7 mouse cellular contexts compared by ENCODE assay signal in the genomic region with DNA sequence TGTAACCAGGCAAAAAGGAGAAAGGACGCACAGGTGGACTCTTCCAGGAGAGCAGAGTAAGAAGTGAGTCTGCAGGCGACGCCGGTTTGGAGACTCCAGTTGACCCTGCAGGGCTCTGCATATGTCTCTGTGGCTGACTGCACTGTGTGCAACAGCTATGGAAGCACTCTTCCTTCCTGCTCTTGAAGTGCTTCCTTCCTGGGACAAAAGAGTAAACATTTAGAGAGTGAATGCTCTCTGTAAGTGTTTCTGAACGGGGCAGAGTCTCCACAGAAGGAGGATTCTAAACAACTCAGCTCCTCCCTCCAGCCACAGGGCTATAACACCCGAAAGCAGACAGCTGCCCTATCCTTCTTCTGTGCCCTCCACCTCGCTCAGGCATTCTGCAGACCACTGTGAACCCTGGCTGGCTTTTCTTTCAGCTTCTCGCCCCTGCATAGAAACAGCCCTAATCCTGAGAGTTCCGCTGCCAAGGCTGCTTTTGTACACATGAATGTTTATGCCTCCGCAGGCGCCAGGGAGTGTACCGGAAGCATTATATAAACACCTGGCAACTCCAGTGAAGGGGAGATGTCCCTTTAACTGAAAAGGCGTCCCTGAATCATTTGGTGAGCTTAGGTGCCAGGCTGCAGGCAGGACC. TPM values are rescaled to one million over a fixed set of nuclear protein-coding genes. Genes with fewer than 3 reads are reported as not detected.
DNase-seq lines count a peak whose midpoint lies in the region; ATAC-seq and TF ChIP-seq lines count a peak whose summit lies in the region.

No protein-coding gene starts in this region.

- no peak overlapping the region for H3K4me3 ChIP-seq in neural tube, embryonic 11.5 days (ENCODE audit: low read depth, low read length)
- no peak overlapping the region for H3K4me3 ChIP-seq in intestine, embryonic 14.5 days (ENCODE audit: low read depth, low read length)
- no peak overlapping the region for H3K4me3 ChIP-seq in liver, embryonic 16.5 days (ENCODE audit: low read depth, low read length)
- H3K4me3 ChIP-seq in olfactory bulb, adult 2 months (ENCODE audit: insufficient read depth, low read depth, low read length): no peak overlapping the region

- WGBS in neural tube, embryonic 11.5 days: 41% methylated on average over 13 of the region's 13 CpGs
- 16% methylated on average over 13 of the region's 13 CpGs for WGBS in intestine, embryonic 14.5 days
- WGBS in liver, embryonic 16.5 days (ENCODE audit: insufficient replicate concordance): 40% methylated on average over 13 of the region's 13 CpGs
- 36% methylated on average over 13 of the region's 13 CpGs for WGBS in olfactory bulb, adult 2 months

- ATAC-seq in neural tube, embryonic 11.5 days (ENCODE audit: insufficient read depth, low FRiP score, low TSS enrichment): no peak
- no peak for ATAC-seq in intestine, embryonic 14.5 days (replicated peaks; ENCODE audit: low FRiP score, low TSS enrichment, low read depth)
- peak; percentile 35 for ATAC-seq in liver, embryonic 16.5 days (ENCODE audit: low read depth)

- no peaks in the 10 kb centered on the region; the same call in 1 of the 2 replicates for H3K4me1 ChIP-seq in neural tube, embryonic 11.5 days (ENCODE audit: control insufficient read depth, insufficient read depth, low read length)
- peaks cover 11% of the 10 kb centered on the region for H3K4me1 ChIP-seq in intestine, embryonic 14.5 days (replicated peaks; ENCODE audit: control insufficient read depth, insufficient read depth, low read length)
- peaks cover 9% of the 10 kb centered on the region for H3K4me1 ChIP-seq in liver, embryonic 16.5 days (ENCODE audit: control insufficient read depth, low read depth, low read length)
- peaks cover 27% of the 10 kb centered on the region for H3K4me1 ChIP-seq in olfactory bulb, adult 2 months (ENCODE audit: control insufficient read depth, insufficient read depth, low read length)

- no peak overlapping the region for H3K4me2 ChIP-seq in neural tube, embryonic 11.5 days (ENCODE audit: low read depth)
- peak overlapping the region; percentile 36 for H3K4me2 ChIP-seq in intestine, embryonic 14.5 days (ENCODE audit: low read length)
- H3K4me2 ChIP-seq in liver, embryonic 16.5 days (ENCODE audit: low read depth, low read length): no peak overlapping the region

- no peaks in the 10 kb centered on the region for H3K9me3 ChIP-seq in neural tube, embryonic 11.5 days (ENCODE audit: control insufficient read depth, low read length)
- H3K9me3 ChIP-seq in intestine, embryonic 14.5 days (ENCODE audit: control insufficient read depth, low read length): no peaks in the 10 kb centered on the region
- no peaks in the 10 kb centered on the region for H3K9me3 ChIP-seq in liver, embryonic 16.5 days (replicated peaks; ENCODE audit: control insufficient read depth, low read length)

- intact Hi-C loops in left cerebral cortex, postnatal 25 days (cut with DNase I): no loop called here

- DNase-seq in neural tube, embryonic 11.5 days (ENCODE audit: low spot score): no peak
- DNase-seq in neural tube, embryonic 10.5 days (ENCODE audit: extremely low spot score, low spot score): no peak
- DNase-seq in intestine, embryonic 14.5 days (ENCODE audit: low spot score): peak; percentile 54
- no peak for DNase-seq in adrenal gland, adult 8-10 months
- DNase-seq in left cerebral cortex, postnatal 25 days (ENCODE audit: low spot score in 2 of 2): no peak

- 0 out of 2 replicates have a peak overlapping the region, but pooled peaks have one; percentile 17 for H3K27ac ChIP-seq in neural tube, embryonic 11.5 days (ENCODE audit: low read depth, low read length)
- peak overlapping the region; percentile 29; the same call in 1 of the 2 replicates for H3K27ac ChIP-seq in intestine, embryonic 14.5 days (ENCODE audit: low read depth)
- 0 out of 2 replicates have a peak overlapping the region, but pooled peaks have one; percentile 6 for H3K27ac ChIP-seq in liver, embryonic 16.5 days (ENCODE audit: low read length)
- H3K27ac ChIP-seq in olfactory bulb, adult 2 months (ENCODE audit: insufficient read depth, low read depth, low read length): peak overlapping the region; percentile 16; the same call in 1 of the 2 replicates

- H3K36me3 ChIP-seq in neural tube, embryonic 11.5 days (ENCODE audit: control insufficient read depth, insufficient read depth, low read length): no peaks in the 10 kb centered on the region
- H3K36me3 ChIP-seq in intestine, embryonic 14.5 days (ENCODE audit: control insufficient read depth, insufficient read depth, low read length): no peaks in the 10 kb centered on the region
- H3K36me3 ChIP-seq in liver, embryonic 16.5 days (ENCODE audit: control insufficient read depth, insufficient read depth): no peaks in the 10 kb centered on the region

- no peak overlapping the region for H3K9ac ChIP-seq in neural tube, embryonic 11.5 days (ENCODE audit: low read length)
- H3K9ac ChIP-seq in intestine, embryonic 14.5 days (ENCODE audit: low read length): no peak overlapping the region
- no peak overlapping the region for H3K9ac ChIP-seq in liver, embryonic 16.5 days (ENCODE audit: low read depth, low read length)

- TF ChIP-seq POLR2A in olfactory bulb, adult 2 months (IDR thresholded peaks at IDR 0.05; ENCODE audit: insufficient read depth, low read depth, low read length): no peak

- TF ChIP-seq CTCF in olfactory bulb, adult 2 months (IDR thresholded peaks at IDR 0.05; ENCODE audit: insufficient read depth, low read depth, low read length): no peak

- no peaks in the 10 kb centered on the region for H3K27me3 ChIP-seq in neural tube, embryonic 11.5 days (ENCODE audit: control insufficient read depth, insufficient read depth, low read length)
- H3K27me3 ChIP-seq in intestine, embryonic 14.5 days (replicated peaks; ENCODE audit: control insufficient read depth, insufficient read depth, low read length): no peaks in the 10 kb centered on the region
- H3K27me3 ChIP-seq in liver, embryonic 16.5 days (ENCODE audit: control insufficient read depth, insufficient read depth, low read depth, low read length): no peaks in the 10 kb centered on the region

RNA-seq across cellular contexts. Expression of gene Ubash3b, which starts 14.2 kb away (rescaled TPM):
- 13.2 and 14.4 TPM in 2 replicates for polyA plus RNA-seq in neural tube, embryonic 11.5 days (2014; fragmentation: Nextera tagmentation; extraction: Ambion mirVana)
- 5.5 and 5.6 TPM in 2 replicates for polyA plus RNA-seq in intestine, embryonic 14.5 days (2014; fragmentation: Nextera tagmentation; extraction: Ambion mirVana)
- polyA plus RNA-seq in liver, embryonic 16.5 days (2015; fragmentation: Nextera tagmentation; extraction: Ambion mirVana): 4.6 and 4.7 TPM in 2 replicates
- polyA plus RNA-seq in olfactory bulb, adult 2 months (2012; ENCODE audit: insufficient read depth, insufficient read length, low replicate concordance, missing spikeins): not detected in 2 replicates
- 1 to 10 TPM; 2.0 to 2.3 (median 2.1) TPM for total RNA-seq in adrenal gland, adult 8-10 months (2022)
- 10 to 100 TPM; 23.9 to 26.1 TPM for total RNA-seq in left cerebral cortex, postnatal 25 days (2021)
